Mouse (Mus musculus) midbrain, embryonic 15.5 days (tissue): ENCODE data around the gene Fmo4. TPM values are rescaled to one million over a fixed set of nuclear protein-coding genes. Genes with fewer than 3 reads are reported as not detected.
"Not testable (repeated sequence)": the region's sequence is repeated elsewhere in the genome, so short reads cannot be mapped to it uniquely, and the experiment has no call there.

Source experiments
- ATAC-seq: fragments of 200-750 bp; cut with Nextera tagmentation; replicated peaks from 2 replicates; pipeline ENCODE4 v1.8.0; 2017; ENCODE audit warnings: moderate TSS enrichment
- H3K27ac ChIP-seq: fragments of 300-500 bp; sonication (generic); 2 replicates; pipeline ENCODE4 v1.5.1; 2015; ENCODE audit warnings: mild to moderate bottlenecking, inconsistent platforms
- H3K27me3 ChIP-seq: fragments of 300-500 bp; sonication (generic); replicated peaks from 2 replicates; pipeline ENCODE4 v1.6.1; 2015; ENCODE audit warnings: inconsistent platforms
- H3K36me3 ChIP-seq: fragments of 300-500 bp; sonication (generic); replicated peaks from 2 replicates; pipeline ENCODE4 v1.6.1; 2015; ENCODE audit warnings: inconsistent platforms
- H3K4me1 ChIP-seq: fragments of 300-500 bp; sonication (generic); 2 replicates; pipeline ENCODE4 v1.6.1; 2015; ENCODE audit warnings: inconsistent platforms
- H3K4me2 ChIP-seq: fragments of 300-500 bp; sonication (generic); 2 replicates; pipeline ENCODE4 v1.6.1; 2015; ENCODE audit warnings: inconsistent platforms, mild to moderate bottlenecking, moderate library complexity
- H3K4me3 ChIP-seq: fragments of 300-500 bp; sonication (generic); 2 replicates; pipeline ENCODE4 v1.5.1; 2015; ENCODE audit warnings: mild to moderate bottlenecking, inconsistent platforms
- H3K9ac ChIP-seq: fragments of 300-500 bp; sonication (generic); 2 replicates; pipeline ENCODE4 v1.6.1; 2015; ENCODE audit warnings: mild to moderate bottlenecking, inconsistent platforms
- H3K9me3 ChIP-seq: fragments of 300-500 bp; sonication (generic); 2 replicates; pipeline ENCODE4 v1.6.1; 2016; ENCODE audit warnings: inconsistent platforms
- WGBS: fragments of 180-500 bp; shearing (Covaris S2); methylation state at CpG from one replicate; pipeline ENCODE4 v1.1.7; 2015; ENCODE audit warnings: mixed read lengths; 5-methylcytosine and 5-hydroxymethylcytosine counted together
- polyA plus RNA-seq: library from polyadenylated mRNA; unstranded; fragments of >200 nt; fragmentation: Nextera tagmentation; extraction: Ambion mirVana; gene quantifications from 2 replicates; pipeline ENCODE4 v1.2.1, GENCODE M21; 2015

Fmo4 gene
- polyA plus RNA-seq, 1 experiment from 2014 or later, result 0.19 TPM

DNA sequence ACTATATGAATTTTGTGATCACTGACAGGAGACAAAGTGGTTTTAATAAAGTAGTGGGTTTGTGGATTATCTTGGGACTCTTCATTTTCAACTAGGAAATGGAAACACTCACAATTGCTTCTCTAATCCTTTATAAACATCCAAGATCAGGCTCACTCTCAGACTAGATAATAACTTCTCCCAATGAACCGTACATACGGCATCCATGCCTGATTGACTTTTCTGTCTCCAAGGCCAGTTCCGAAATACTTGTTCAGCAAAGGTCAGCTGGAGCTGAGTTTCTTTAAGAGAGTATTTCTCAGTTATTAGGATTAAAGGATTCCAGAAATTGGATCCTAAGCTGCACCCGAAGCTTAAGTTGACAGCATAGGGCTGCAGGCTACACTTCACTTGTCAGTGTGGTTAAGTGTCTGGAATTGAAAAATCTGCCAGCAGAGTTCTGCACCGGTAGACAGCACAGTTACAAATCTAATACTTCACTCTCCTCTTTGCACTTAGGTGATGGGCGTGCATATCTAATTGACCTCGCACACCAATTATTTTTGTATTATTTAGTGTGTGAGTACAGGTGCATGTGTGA, 30.0 kb downstream of the Fmo4 start:
- peak; percentile 89 for ATAC-seq

DNA sequence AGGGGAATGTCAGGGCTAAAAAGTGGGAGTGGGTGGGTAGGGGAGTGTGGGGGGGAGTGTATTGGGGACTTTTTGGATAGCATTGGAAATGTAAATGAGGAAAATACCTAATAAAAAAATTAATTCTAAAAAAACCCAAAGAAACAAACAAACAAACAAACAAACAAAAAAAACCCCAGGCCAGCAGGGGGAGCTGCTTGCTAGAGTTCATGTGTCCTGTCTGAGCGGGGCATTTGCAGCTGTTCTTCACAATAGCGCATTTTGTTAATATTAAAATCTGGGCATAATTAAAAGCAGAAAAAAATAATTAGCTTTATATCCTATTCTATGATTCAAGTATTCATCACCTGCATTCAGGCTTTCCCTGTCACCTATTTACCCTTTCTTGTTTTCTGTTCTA, 32.7 kb downstream of the Fmo4 start:
- not testable (repeated sequence) for H3K9ac ChIP-seq, H3K9me3 ChIP-seq, H3K4me3 ChIP-seq, ATAC-seq, H3K4me2 ChIP-seq, H3K4me1 ChIP-seq, H3K36me3 ChIP-seq, H3K27me3 ChIP-seq, H3K27ac ChIP-seq
- 100% methylated on average over 2 of the region's 2 CpGs for WGBS

More for the DNA sequence above, 30.0 kb downstream of the Fmo4 start:
- Histone ChIP-seq H3K27ac (0 out of 2 replicates have a peak overlapping the region, but pooled peaks have one; percentile 21), H3K4me1 (no peaks in the 10 kb centered on the region), H3K27me3 (no peaks in the 10 kb centered on the region), H3K4me3 (no peak overlapping the region), H3K9ac (no peak overlapping the region), H3K4me2 (no peak overlapping the region), H3K9me3 (no peaks in the 10 kb centered on the region), H3K36me3 (no peaks in the 10 kb centered on the region)
- 54% methylated on average over 7 of the region's 7 CpGs for WGBS

DNA sequence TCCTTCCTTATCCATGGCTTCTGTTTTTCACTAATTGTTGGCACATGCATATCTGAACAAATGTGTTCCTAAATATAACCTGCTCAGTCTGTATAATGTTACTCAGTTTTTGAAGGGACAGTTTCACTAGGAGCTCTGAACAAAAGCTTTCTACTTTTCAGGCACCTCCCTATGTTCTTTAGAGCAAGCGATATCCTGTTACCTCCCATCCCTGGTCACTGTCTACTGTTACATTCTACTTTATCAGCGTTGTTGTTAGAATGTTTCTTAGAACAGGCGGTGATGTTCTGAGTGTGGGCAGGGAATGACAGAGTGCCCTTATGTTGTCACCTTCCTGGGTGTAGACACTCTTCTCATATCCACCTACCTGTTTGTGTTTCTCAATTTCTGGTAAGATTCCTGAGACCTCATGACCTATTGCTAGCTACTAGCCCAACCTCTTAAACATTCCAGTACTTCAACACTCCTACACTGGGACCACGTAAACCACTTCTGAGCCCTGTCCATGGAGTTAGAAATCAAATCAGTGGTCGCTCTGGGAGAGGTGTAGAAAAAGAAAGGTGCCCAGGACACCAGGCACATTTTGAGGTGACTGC, 35.7 kb downstream of the Fmo4 start:
- Histone ChIP-seq H3K4me2 (no peak overlapping the region), H3K27ac (no peak overlapping the region), H3K27me3 (no peaks in the 10 kb centered on the region), H3K9me3 (no peaks in the 10 kb centered on the region), H3K4me3 (no peak overlapping the region), H3K4me1 (no peaks in the 10 kb centered on the region), H3K9ac (no peak overlapping the region), H3K36me3 (no peaks in the 10 kb centered on the region)
- WGBS, result 93% methylated on average over 5 of the region's 5 CpGs
- ATAC-seq, result no peak

DNA sequence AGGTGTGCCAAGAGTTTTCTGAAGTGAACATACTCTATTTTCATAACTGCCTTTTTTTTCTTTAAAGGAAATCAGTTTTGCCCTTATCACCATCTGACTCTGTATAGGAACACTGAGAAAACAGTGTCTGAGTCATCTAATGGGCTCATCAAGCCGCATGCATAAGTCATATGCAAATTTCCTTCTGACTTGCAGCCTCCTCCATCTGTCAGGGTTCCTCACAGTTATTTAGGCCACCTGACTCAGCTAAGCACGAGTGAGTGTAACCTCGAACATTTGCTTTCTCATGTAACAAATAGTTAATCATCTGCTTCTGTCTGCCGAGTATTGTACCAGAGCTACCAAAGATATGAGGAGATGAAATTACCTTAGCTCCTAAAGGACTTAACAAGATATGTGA, 40.1 kb downstream of the Fmo4 start:
- H3K9me3 ChIP-seq, result no peaks in the 10 kb centered on the region
- no peak for ATAC-seq
- H3K27ac ChIP-seq, result no peak overlapping the region
- no peaks in the 10 kb centered on the region for H3K27me3 ChIP-seq
- no peaks in the 10 kb centered on the region for H3K36me3 ChIP-seq
- H3K4me1 ChIP-seq, result no peaks in the 10 kb centered on the region
- no peak overlapping the region for H3K4me2 ChIP-seq
- WGBS, result 57% methylated on average over 4 of the region's 4 CpGs
- no peak overlapping the region for H3K4me3 ChIP-seq
- no peak overlapping the region for H3K9ac ChIP-seq

DNA sequence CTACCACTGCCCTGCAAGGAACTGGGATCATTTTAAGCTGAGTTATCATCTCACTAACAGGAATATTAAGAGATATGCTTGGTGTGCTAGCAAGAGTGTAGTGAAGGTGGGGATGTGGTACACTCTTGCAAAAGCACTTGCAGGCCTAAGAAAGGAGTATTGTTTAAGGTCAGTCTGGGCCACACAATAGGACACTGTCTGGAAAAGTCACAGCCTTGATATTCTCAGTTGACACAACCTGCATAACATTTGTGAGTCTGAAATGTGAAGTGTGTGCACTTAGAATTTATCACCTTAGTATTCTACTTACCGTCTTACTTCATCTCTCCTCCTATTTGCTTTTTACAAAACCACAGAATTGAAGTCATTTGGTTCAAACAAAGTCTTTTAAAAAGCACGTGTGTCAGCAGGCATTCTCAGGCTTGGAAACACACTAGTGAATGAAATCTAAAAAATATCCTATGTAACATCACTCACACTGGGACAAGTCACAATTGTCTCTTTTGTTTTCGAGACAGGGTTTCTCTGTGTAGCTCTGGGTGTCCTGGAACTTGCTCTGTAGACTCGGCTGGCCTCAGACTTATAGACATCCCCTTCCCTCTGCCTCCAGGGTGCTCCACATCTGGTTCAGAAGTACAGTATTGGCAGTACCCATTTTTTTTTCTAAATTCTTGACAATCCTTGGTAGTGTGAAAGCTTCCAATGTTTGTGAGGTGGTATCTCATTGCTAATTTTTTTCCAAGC, 42.0 kb downstream of the Fmo4 start:
- no peaks in the 10 kb centered on the region for H3K4me1 ChIP-seq
- no peak overlapping the region for H3K27ac ChIP-seq
- no peak for ATAC-seq
- H3K36me3 ChIP-seq, result no peaks in the 10 kb centered on the region
- 66% methylated on average over 4 of the region's 4 CpGs for WGBS
- no peak overlapping the region for H3K4me3 ChIP-seq
- no peaks in the 10 kb centered on the region for H3K27me3 ChIP-seq
- no peak overlapping the region for H3K9ac ChIP-seq
- H3K4me2 ChIP-seq, result no peak overlapping the region
- H3K9me3 ChIP-seq, result no peaks in the 10 kb centered on the region

- H3K27me3 ChIP-seq, result no peaks in the 10 kb centered on the region
- H3K9ac ChIP-seq, result no peak overlapping the region
- H3K36me3 ChIP-seq, result no peaks in the 10 kb centered on the region
- H3K4me1 ChIP-seq, result no peaks in the 10 kb centered on the region
- no peak for ATAC-seq
- no peak overlapping the region for H3K4me3 ChIP-seq
- 92% methylated on average over 6 of the region's 6 CpGs for WGBS
- H3K9me3 ChIP-seq, result no peaks in the 10 kb centered on the region
- H3K4me2 ChIP-seq, result no peak overlapping the region
- H3K27ac ChIP-seq, result no peak overlapping the region
These were observed 61.8 kb downstream of the Fmo4 start for GRCm38 (mm10) chr1:162752009-162752408.

GRCm38 (mm10) chr1:162749607-162750006, 64.2 kb downstream of the Fmo4 start:
- Histone ChIP-seq H3K27ac (no peak overlapping the region), H3K4me1 (no peaks in the 10 kb centered on the region), H3K9ac (no peak overlapping the region), H3K4me2 (no peak overlapping the region), H3K4me3 (no peak overlapping the region), H3K36me3 (no peaks in the 10 kb centered on the region), H3K27me3 (no peaks in the 10 kb centered on the region), H3K9me3 (no peaks in the 10 kb centered on the region)
- 74% methylated on average over 7 of the region's 7 CpGs for WGBS
- no peak for ATAC-seq

DNA sequence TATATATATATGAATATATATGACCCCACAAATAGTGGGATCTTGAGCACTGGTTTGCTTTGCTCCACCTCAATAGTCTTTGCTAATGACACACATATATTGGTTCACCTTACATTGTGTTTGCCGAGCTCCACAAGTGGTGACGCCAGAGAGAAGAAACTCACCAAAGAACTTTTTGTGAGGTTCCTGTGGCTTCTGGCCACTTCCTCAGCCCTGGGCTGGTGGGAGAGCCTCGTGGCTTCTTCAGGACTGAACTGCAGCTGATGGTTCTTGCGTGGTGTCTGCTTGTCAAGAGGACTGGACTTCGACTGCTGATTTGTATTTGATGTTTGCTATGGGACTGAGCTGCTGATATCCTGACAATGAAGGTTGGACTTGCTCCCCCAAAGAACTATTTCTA, 65.0 kb downstream of the Fmo4 start:
- no peaks in the 10 kb centered on the region for H3K9me3 ChIP-seq
- no peak overlapping the region for H3K4me3 ChIP-seq
- H3K4me2 ChIP-seq, result no peak overlapping the region
- no peak for ATAC-seq
- no peaks in the 10 kb centered on the region for H3K4me1 ChIP-seq
- no peaks in the 10 kb centered on the region for H3K36me3 ChIP-seq
- H3K27me3 ChIP-seq, result no peaks in the 10 kb centered on the region
- 82% methylated on average over 5 of the region's 5 CpGs for WGBS
- no peak overlapping the region for H3K27ac ChIP-seq
- H3K9ac ChIP-seq, result no peak overlapping the region

Other genes with a start within 250 kb of the Fmo4 start
- gene Vamp4, start 243.5 kb downstream of the Fmo4 start, polyA plus RNA-seq, result 72.0 and 75.4 TPM in 2 replicates
- not detected in 2 replicates for gene Myoc, start 174.8 kb downstream of the Fmo4 start, polyA plus RNA-seq
- not detected in 2 replicates for gene Myocos, start 155.8 kb downstream of the Fmo4 start, polyA plus RNA-seq
- 142 and 158 TPM in 2 replicates for gene Prrc2c, start 73.4 kb downstream of the Fmo4 start, polyA plus RNA-seq
- 23.3 and 32.1 TPM in 2 replicates for gene Fmo1, start 52.6 kb upstream of the Fmo4 start, polyA plus RNA-seq
- gene Fmo2, start 84.8 kb upstream of the Fmo4 start, polyA plus RNA-seq, result 0.22 TPM in 1 of 2 replicates, not detected in the other
- not detected in 2 replicates for gene Fmo6, start 123.5 kb upstream of the Fmo4 start, polyA plus RNA-seq
- gene Fmo3, start 170.6 kb upstream of the Fmo4 start, polyA plus RNA-seq, result not detected in 2 replicates